ENCODE assay signal across 27 mouse cellular contexts in the genomic region with DNA sequence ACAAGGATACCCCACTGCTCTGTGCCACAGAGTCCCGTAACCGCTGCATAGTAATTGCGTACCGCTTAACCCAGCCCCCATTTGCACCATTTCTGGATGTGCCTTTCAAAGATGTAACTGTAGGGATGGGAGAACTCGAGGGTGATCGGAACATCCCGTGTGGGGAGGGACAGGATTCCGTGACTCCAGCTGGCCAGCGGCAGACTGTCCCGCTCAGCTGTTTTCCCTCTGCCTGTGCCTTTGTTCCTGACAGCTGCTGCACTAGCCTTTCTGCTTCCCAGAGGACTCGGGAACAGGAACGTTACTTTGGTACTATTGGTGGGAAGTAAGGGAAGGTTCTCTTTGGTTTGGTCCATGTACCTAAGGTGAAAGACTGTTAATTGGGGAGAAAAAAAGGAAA. TPM values are rescaled to one million over a fixed set of nuclear protein-coding genes. Genes with fewer than 3 reads are reported as not detected.
DNase-seq lines count a peak whose midpoint lies in the region; ATAC-seq lines count a peak whose summit lies in the region.
"Had no signal": no experiment of that assay in that cellular context is flagged by ENCODE, and none has a peak within 500 bp of the region (broad histone marks: within the 10 kb centered on the region; RNA-seq: fewer than 3 reads in every experiment).

No protein-coding gene starts in this region.

- no peak overlapping the region for H3K4me3 ChIP-seq in midbrain, embryonic 14.5 days (replicated peaks; ENCODE audit: low read depth, low read length)
- no peak overlapping the region for H3K4me3 ChIP-seq in midbrain, embryonic 16.5 days (ENCODE audit: low read depth, low read length)
- H3K4me3 ChIP-seq in hindbrain, embryonic 13.5 days, result no peak overlapping the region
- H3K4me3 ChIP-seq in forebrain, embryonic 16.5 days (replicated peaks; ENCODE audit: low read length), result no peak overlapping the region
- H3K4me3 ChIP-seq: embryonic facial prominence, embryonic 15.5 days; heart, embryonic 12.5 days; hindbrain, embryonic 15.5 days; neural tube, embryonic 15.5 days; stomach, embryonic 15.5 days had no signal

- no peaks in the 10 kb centered on the region for H3K4me1 ChIP-seq in midbrain, embryonic 14.5 days (ENCODE audit: control insufficient read depth, insufficient read depth, low read length)
- H3K4me1 ChIP-seq in midbrain, embryonic 16.5 days (ENCODE audit: control insufficient read depth, insufficient read depth, low read length), result no peaks in the 10 kb centered on the region
- no peaks in the 10 kb centered on the region for H3K4me1 ChIP-seq in hindbrain, embryonic 13.5 days (replicated peaks)
- H3K4me1 ChIP-seq in forebrain, embryonic 16.5 days (replicated peaks; ENCODE audit: control insufficient read depth, insufficient read depth, low read length), result no peaks in the 10 kb centered on the region
- H3K4me1 ChIP-seq: embryonic facial prominence, embryonic 15.5 days; heart, embryonic 12.5 days; hindbrain, embryonic 15.5 days; neural tube, embryonic 15.5 days; stomach, embryonic 15.5 days had no signal

- ATAC-seq in midbrain, embryonic 14.5 days (ENCODE audit: low FRiP score, low TSS enrichment), result no peak
- no peak for ATAC-seq in midbrain, embryonic 16.5 days
- ATAC-seq in hindbrain, embryonic 13.5 days (ENCODE audit: low FRiP score), result no peak
- no peak for ATAC-seq in forebrain, embryonic 16.5 days
- ATAC-seq: forebrain, embryonic 14.5 days; intestine, embryonic 16.5 days; liver, postnatal 0 days; lung, postnatal 0 days had no signal

- no peaks in the 10 kb centered on the region for H3K27me3 ChIP-seq in midbrain, embryonic 14.5 days (ENCODE audit: control insufficient read depth, insufficient read depth, low read length)
- no peaks in the 10 kb centered on the region for H3K27me3 ChIP-seq in midbrain, embryonic 16.5 days (ENCODE audit: control insufficient read depth, insufficient read depth, low read depth, low read length)
- H3K27me3 ChIP-seq in hindbrain, embryonic 13.5 days, result no peaks in the 10 kb centered on the region
- H3K27me3 ChIP-seq in forebrain, embryonic 16.5 days (replicated peaks; ENCODE audit: control insufficient read depth, insufficient read depth, low read length), result no peaks in the 10 kb centered on the region
- H3K27me3 ChIP-seq: embryonic facial prominence, embryonic 15.5 days; heart, embryonic 12.5 days; hindbrain, embryonic 15.5 days; neural tube, embryonic 15.5 days; stomach, embryonic 15.5 days had no signal

- peak; percentile 35 for DNase-seq in kidney, postnatal 10 days
- DNase-seq in kidney, adult 11 months, result no peak
- no peak for DNase-seq in midbrain, embryonic 14.5 days
- no peak for DNase-seq in left cerebral cortex, postnatal 14 days (ENCODE audit: low spot score in 2 of 2)
- DNase-seq: adrenal gland, postnatal 10 days; cerebellum, adult 2 months; cerebellum, postnatal 25 days; embryo, embryonic 11 days; gastrocnemius, postnatal 10 days; liver; liver, postnatal 0 days; right cerebral cortex, adult 18-20 months; right cerebral cortex, postnatal 4 days; thymus, adult 18-20 months; thymus, postnatal 36 days had no signal

- 71% methylated on average over 12 of the region's 12 CpGs for WGBS in midbrain, embryonic 14.5 days
- 73% methylated on average over 12 of the region's 12 CpGs for WGBS in midbrain, embryonic 16.5 days
- WGBS in hindbrain, embryonic 13.5 days, result 52% methylated on average over 12 of the region's 12 CpGs
- 79% methylated on average over 12 of the region's 12 CpGs for WGBS in forebrain, embryonic 16.5 days

- intact Hi-C loops in left cerebral cortex, postnatal 14 days (cut with DNase I), result no loop called here

- H3K9me3 ChIP-seq in midbrain, embryonic 14.5 days (ENCODE audit: control insufficient read depth, low read length), result no peaks in the 10 kb centered on the region
- no peaks in the 10 kb centered on the region for H3K9me3 ChIP-seq in midbrain, embryonic 16.5 days (replicated peaks; ENCODE audit: control insufficient read depth, low read length, poor library complexity, severe bottlenecking)
- no peaks in the 10 kb centered on the region for H3K9me3 ChIP-seq in hindbrain, embryonic 13.5 days
- H3K9me3 ChIP-seq in forebrain, embryonic 16.5 days (ENCODE audit: control insufficient read depth, low read length), result no peaks in the 10 kb centered on the region
- H3K9me3 ChIP-seq: embryonic facial prominence, embryonic 15.5 days; heart, embryonic 12.5 days; hindbrain, embryonic 15.5 days; neural tube, embryonic 15.5 days; stomach, embryonic 15.5 days had no signal

- H3K4me2 ChIP-seq in midbrain, embryonic 14.5 days (ENCODE audit: low read length), result no peak overlapping the region
- H3K4me2 ChIP-seq in midbrain, embryonic 16.5 days (ENCODE audit: low read length), result no peak overlapping the region
- H3K4me2 ChIP-seq in hindbrain, embryonic 13.5 days, result no peak overlapping the region
- no peak overlapping the region for H3K4me2 ChIP-seq in forebrain, embryonic 16.5 days (ENCODE audit: low read length)
- H3K4me2 ChIP-seq: embryonic facial prominence, embryonic 15.5 days; heart, embryonic 12.5 days; hindbrain, embryonic 15.5 days; neural tube, embryonic 15.5 days; stomach, embryonic 15.5 days had no signal

- 0 out of 2 replicates have a peak overlapping the region, but pooled peaks have one; percentile 20 for H3K27ac ChIP-seq in midbrain, embryonic 14.5 days (replicated peaks; ENCODE audit: low read depth, low read length)
- H3K27ac ChIP-seq in midbrain, embryonic 16.5 days (ENCODE audit: low read length), result no peak overlapping the region
- H3K27ac ChIP-seq in hindbrain, embryonic 13.5 days, result peak overlapping the region; percentile 40; the same call in 1 of the 2 replicates
- H3K27ac ChIP-seq in forebrain, embryonic 16.5 days (ENCODE audit: low read length), result no peak overlapping the region
- H3K27ac ChIP-seq: embryonic facial prominence, embryonic 15.5 days; hindbrain, embryonic 15.5 days; macrophage; neural tube, embryonic 15.5 days; stomach, embryonic 15.5 days had no signal

- peaks cover 75% of the 10 kb centered on the region for H3K36me3 ChIP-seq in midbrain, embryonic 14.5 days (ENCODE audit: control insufficient read depth, insufficient read depth, low read length)
- peaks cover 26% of the 10 kb centered on the region for H3K36me3 ChIP-seq in midbrain, embryonic 16.5 days (ENCODE audit: control insufficient read depth, insufficient read depth, low read length)
- peaks cover 88% of the 10 kb centered on the region for H3K36me3 ChIP-seq in hindbrain, embryonic 13.5 days
- H3K36me3 ChIP-seq in forebrain, embryonic 16.5 days (ENCODE audit: control insufficient read depth, insufficient read depth), result peaks cover 20% of the 10 kb centered on the region

- H3K9ac ChIP-seq in midbrain, embryonic 14.5 days (replicated peaks; ENCODE audit: low read length), result no peak overlapping the region
- no peak overlapping the region for H3K9ac ChIP-seq in midbrain, embryonic 16.5 days (ENCODE audit: low read depth, low read length)
- no peak overlapping the region for H3K9ac ChIP-seq in hindbrain, embryonic 13.5 days
- no peak overlapping the region for H3K9ac ChIP-seq in forebrain, embryonic 16.5 days (replicated peaks; ENCODE audit: low read depth, low read length)
- H3K9ac ChIP-seq: embryonic facial prominence, embryonic 15.5 days; heart, embryonic 12.5 days; hindbrain, embryonic 15.5 days; liver, postnatal 0 days; neural tube, embryonic 15.5 days; stomach, embryonic 15.5 days had no signal

RNA-seq across cellular contexts. Expression of a gene that starts 14.0 kb away (rescaled TPM):
- 21.1 and 25.3 TPM in 2 replicates for polyA plus RNA-seq in midbrain, embryonic 14.5 days (2014; fragmentation: Nextera tagmentation; extraction: Ambion mirVana)
- 19.3 and 21.0 TPM in 2 replicates for polyA plus RNA-seq in midbrain, embryonic 16.5 days (2015; fragmentation: Nextera tagmentation; extraction: Ambion mirVana)
- 16.2 and 20.1 TPM in 2 replicates for polyA plus RNA-seq in hindbrain, embryonic 13.5 days (2015; fragmentation: Nextera tagmentation; extraction: Ambion mirVana)
- 19.3 and 21.6 TPM in 2 replicates for polyA plus RNA-seq in forebrain, embryonic 16.5 days (2015; fragmentation: Nextera tagmentation; extraction: Ambion mirVana)
- total RNA-seq in left cerebral cortex, postnatal 14 days (2021), result 10 to 100 TPM; 28.3 to 34.5 TPM

RNA-seq across cellular contexts. Expression of a gene that starts 54.5 kb away (rescaled TPM):
- polyA plus RNA-seq in midbrain, embryonic 14.5 days (2014; fragmentation: Nextera tagmentation; extraction: Ambion mirVana), result 1.5 and 2.1 TPM in 2 replicates
- polyA plus RNA-seq in midbrain, embryonic 16.5 days (2015; fragmentation: Nextera tagmentation; extraction: Ambion mirVana), result 1.2 and 1.6 TPM in 2 replicates
- 1.9 and 3.2 TPM in 2 replicates for polyA plus RNA-seq in hindbrain, embryonic 13.5 days (2015; fragmentation: Nextera tagmentation; extraction: Ambion mirVana)
- polyA plus RNA-seq in forebrain, embryonic 16.5 days (2015; fragmentation: Nextera tagmentation; extraction: Ambion mirVana), result 2.4 and 3.9 TPM in 2 replicates
- under 1 TPM in 1 of 2 experiments, not detected in 1; 0.25 TPM for total RNA-seq in left cerebral cortex, postnatal 14 days (2021)

RNA-seq across cellular contexts. Expression of a gene that starts 54.6 kb away (rescaled TPM):
- 77.2 and 88.0 TPM in 2 replicates for polyA plus RNA-seq in midbrain, embryonic 14.5 days (2014; fragmentation: Nextera tagmentation; extraction: Ambion mirVana)
- 78.0 and 79.8 TPM in 2 replicates for polyA plus RNA-seq in midbrain, embryonic 16.5 days (2015; fragmentation: Nextera tagmentation; extraction: Ambion mirVana)
- polyA plus RNA-seq in hindbrain, embryonic 13.5 days (2015; fragmentation: Nextera tagmentation; extraction: Ambion mirVana), result 87.9 and 90.1 TPM in 2 replicates
- 90.6 and 97.2 TPM in 2 replicates for polyA plus RNA-seq in forebrain, embryonic 16.5 days (2015; fragmentation: Nextera tagmentation; extraction: Ambion mirVana)
- 10 to 100 TPM; 37.4 to 38.2 TPM for total RNA-seq in left cerebral cortex, postnatal 14 days (2021)

Comparison
In these comparisons a context has a peak if more than half of its experiments do, and no peak if none do; other contexts are left out.
1. H3K27ac ChIP-seq: peak in midbrain, embryonic 14.5 days (single experiment) and hindbrain, embryonic 13.5 days (single experiment); none in midbrain, embryonic 16.5 days (single experiment) and forebrain, embryonic 16.5 days (single experiment).